Mouse (Mus musculus): Measurements from ENCODE around the gene Eid3.

Eid3 gene

DNA sequence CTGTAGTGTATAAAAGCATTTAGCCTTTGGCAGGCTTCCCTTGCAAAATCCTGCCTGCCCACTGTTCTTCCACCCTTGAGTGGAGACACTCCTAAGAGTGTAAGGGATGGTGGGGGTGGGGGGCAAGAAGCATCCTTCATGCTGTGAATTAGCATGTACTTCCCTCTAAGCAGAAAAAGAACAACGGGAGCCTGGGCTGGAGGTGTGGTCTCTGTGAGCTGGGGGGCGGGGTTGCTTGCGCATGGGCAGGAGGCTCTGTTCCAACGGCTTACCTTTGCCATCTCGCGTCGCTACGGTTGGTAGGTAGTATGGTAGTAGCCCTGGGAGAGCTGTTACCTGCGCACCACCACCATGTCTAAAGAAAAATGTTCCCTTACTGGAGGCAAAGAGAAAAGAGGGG is at the start of gene Eid3:
Gene Eid3, plus strand, starts transcription at position 271 of the 400 bp plus-strand sequence.
- no peak for DNase-seq

DNA sequence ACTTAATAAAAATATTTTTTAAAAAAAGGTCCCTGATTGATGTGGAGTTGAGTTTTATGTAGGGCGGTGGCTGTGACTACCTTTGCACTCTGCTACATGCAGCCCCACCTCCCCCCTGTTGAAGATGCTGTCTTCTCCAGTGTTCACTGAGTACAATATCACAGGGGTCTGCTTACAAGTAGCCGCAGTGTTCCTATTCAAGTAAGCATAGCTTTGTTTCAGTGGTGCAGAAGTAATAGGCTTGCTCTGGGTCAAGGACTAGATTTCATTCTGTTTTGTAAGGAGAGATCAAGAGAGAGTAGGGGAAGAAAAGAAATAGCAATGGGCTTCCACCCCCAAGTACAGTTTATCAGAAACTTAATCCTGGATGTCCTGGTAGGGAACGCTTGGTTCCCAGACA is 48.9 kb upstream of the Eid3 start:
- DNase-seq = no peak

DNA sequence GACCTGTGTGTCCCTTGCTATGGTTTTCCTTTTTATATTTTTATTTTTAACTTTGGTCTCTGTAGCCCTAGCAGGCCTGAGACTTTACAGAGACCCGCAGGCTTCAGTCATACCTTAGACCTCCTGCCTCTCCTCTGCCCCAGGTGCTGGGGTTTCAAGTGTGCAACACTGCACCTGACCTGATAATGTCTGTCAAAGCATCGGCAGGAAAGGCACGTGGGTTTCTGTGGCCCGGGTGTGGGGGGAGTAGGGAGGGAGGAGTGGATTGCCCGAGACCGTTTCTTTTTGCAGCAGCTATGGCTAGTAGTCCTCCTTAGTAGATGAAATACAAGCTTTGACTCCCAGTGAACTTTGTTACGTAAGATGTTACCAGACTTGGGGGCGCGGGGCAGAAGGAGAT is 48.5 kb upstream of the Eid3 start:
- no peak for DNase-seq

DNA sequence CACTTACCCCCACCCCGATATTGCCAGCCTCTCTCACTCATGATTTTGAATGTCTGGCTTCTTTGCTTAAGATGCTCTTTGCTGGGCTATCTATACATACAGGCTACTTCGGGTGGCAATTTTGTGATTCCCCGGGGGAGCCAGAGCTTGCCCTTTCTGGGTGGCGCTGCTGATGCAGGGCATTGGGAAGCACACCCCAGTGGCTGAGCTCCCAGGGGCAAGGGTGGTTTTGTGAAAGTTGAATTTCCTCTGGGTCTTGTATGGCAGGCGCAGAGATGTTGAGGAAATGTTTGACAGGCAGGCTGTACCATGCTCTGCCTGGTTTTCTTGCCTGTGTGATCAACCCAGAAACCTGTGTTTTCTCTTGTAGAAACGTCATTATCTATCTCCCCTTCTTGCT is 47.8 kb upstream of the Eid3 start:
- DNase-seq = no peak

DNA sequence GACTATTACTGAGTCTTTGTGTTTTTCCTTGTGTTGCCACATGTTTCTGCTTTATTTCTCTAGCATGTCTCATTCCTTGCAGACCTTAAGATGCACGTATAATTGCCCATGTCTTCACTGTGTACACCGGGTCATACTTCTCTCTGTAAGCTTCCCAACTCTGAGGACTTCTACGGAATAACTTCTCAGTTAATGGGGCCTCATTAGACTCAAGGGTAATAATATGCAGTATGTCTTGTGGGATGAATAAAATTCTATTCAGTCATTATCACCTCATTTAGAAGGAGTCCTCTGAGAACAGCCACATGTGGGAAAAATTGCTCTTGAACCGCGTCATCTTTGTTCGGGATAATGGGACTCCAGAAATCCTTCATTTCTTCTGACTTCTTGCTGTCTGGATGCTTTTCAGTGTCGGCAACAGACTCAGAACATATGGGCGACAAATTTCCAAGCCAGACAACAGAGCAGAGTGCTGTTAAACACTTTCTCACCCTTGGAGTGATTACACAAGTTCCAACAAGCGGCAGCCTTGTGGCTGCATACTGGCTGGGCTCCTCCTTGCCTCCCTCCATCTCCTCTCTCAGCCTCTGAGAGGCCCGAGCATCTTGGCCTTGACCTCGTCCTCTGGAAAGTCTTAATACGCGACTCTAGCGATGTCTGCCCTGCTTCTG is 43.2 kb upstream of the Eid3 start:
- no peak for DNase-seq

DNA sequence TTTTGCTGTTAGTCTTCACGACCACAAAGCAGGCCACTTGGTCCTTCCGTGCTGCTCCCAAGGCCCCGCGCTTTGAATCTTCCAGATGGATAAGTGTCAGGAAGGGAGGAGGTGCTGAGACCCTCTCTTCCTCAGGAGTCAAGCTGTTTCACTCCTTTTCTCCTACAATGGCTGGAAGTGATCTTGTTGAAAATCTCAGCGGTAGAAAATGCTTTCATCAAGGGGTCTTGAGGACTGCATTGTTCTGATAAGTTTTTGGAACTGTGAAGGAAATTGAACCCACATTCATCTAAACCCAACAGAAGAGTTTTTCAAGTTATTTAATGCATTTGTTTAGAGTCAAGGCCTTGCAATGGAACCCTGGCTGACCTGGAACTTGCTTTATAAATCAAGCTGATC is 42.6 kb upstream of the Eid3 start:
- DNase-seq = no peak

DNA sequence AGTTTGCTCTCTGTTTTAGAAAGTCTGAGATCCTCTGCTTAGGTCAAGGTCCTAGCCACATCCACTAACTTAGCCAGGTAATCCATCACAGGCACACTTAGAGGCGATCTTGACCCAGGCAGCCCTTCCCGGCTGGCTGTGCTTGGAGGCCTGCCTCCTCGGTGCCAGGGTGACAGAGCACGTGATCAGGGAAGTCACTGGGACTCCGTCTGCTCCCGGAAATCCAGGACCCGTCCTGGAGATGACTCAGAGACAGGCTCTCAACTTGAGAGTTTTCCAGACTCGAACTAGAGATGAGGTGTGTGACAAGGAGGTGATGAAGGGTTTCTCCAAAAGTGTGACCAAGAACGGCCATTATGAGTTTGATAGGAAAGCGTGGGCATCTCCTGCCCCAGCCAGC is 41.9 kb upstream of the Eid3 start:
- DNase-seq = no peak

DNA sequence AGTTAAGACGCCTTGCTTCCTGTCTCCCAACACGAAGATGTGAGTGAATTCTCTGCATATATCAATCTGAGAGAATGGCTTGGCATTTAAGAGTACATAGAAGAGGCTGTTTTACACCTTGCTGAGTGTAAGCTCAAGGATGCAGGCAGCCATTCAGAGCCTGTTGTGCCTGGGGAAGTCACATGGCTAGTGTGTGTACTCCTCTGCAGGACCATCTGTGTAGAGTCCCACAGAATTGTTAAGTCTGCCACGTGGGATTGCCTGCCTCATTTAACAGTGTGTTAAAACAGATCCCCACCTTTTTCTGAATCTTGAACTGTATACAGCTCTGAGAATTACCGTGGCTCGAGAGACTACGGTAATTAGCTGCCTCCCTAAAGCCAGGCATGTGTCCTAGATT is 39.9 kb upstream of the Eid3 start:
- no peak for DNase-seq

DNA sequence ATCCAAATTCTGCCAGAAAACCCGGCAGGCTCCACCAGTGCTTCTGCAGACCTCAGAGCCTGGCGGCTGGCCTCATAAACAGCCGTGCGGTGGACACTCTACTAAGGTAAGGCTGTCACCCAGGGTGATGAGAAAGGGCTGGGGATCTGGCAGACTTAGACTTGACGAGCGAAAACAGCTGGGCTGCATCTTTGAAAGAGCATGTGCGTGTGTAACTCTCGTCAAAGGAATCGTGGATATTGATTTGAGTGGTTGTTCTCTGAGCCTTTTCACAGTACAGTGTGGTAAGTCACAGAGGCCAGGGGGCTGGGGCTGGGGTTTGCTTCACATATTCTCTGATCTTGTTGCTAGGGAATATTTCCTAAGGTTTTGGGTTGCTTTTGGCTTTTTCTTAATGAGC is 32.5 kb upstream of the Eid3 start, which contains the start of gene Txnrd1:
Gene Txnrd1, plus strand, starts transcription at position 26 of the 400 bp plus-strand sequence.
- DNase-seq = no peak

DNA sequence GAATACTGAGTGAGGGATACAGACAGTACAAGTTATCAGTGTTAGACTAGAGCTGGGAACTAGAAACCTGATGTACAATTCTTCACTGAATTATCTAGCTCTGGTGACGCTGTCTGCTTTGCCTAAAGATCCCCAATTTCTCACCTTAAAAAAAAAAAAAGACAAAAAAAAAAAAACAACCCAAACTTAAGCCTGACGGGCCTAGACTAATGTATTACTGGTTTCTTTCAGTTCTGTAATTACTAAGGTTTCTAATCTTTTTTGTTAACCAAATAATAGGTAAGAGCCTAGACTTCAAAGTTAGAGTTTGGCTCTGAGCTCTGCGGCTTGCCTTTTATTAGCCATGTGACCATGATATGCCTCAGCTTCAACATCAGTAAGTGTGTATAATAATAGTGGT is 30.5 kb upstream of the Eid3 start:
- DNase-seq = no peak

DNA sequence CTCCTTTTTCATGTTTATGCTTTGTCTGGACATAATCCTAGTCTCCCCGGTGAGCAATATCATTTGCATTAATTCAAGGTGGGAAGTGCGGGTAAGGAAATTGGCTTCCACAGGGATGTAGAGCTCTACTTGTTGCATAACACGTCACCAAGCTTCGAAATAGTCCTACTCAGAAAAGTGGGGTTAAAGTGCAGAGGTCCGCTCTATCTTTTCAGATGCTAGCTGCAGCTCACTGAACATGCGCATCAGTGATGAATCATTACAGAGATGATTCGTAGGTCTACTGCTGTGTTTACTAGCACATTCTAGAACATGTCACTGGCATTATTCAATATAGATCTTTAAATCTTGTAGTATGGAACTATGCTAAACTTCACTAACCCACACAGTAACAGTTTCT is 28.0 kb upstream of the Eid3 start:
- no peak for DNase-seq

DNA sequence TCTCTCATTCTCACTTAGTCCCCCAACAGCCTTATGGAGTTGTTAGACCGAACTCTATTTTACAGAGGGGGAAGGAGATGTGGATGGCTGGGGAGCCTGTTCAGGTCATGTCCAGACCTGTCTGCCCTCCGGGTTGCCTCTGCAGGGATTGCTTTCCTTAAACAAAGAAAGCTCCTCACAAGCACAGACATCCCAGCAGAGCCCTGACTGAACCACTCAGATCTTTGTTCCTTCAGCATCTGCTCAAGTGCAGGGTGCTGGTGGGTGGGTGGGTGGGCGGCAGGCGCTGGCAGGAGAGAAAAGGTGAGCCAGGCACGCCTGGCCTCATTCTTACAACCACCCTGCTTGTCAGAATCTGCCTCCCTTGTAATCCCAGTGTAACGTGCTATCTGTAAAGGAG is 22.3 kb upstream of the Eid3 start:
- DNase-seq = no peak

DNA sequence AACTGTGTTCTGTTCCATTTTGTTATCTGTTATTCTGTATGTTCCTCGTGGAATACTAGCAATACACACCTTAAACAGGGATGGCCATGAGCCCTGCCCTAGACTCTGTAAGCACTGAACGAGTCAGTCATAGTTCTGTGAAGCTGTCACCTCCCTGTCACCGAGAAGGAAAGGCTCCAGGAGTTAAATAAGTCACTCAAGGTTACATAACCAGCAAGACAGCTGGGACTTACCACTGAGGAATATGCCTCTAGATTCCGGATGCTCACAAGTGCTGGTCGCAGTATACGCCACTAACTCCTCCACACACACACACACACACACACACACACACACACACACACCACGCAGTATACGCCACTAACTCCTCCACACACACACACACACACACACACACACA is 21.7 kb upstream of the Eid3 start:
- no peak for DNase-seq

DNA sequence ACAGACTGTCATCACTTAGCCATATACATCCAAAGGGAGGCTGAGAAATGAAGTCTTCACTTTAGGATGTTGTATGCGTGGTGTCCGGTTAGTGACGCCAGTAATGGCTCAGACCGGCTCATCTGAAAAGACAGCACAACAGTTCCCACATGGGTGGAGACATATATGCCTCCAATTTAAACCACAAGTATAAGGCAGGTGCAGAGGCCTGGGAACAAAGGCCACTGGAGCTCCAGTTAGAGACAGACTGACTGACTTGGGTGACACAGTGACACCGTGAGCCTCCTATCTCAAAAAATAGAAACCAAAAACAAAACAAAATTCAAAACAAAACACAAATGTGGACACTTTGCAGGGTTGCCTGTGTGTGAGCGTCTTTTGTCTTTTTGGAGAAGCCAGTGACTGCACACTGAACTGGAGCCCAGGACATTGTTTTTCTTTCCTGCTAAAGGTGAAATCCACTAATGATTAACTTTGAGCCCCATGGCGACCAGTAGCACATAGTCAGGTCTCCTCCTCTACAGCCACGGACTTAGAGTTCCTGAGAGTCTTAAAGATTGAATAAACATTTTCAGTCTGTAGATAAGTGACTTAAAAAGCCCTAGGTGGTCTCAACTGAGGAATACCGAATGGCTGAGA is 18.5 kb upstream of the Eid3 start:
- DNase-seq = peak; percentile 56

DNA sequence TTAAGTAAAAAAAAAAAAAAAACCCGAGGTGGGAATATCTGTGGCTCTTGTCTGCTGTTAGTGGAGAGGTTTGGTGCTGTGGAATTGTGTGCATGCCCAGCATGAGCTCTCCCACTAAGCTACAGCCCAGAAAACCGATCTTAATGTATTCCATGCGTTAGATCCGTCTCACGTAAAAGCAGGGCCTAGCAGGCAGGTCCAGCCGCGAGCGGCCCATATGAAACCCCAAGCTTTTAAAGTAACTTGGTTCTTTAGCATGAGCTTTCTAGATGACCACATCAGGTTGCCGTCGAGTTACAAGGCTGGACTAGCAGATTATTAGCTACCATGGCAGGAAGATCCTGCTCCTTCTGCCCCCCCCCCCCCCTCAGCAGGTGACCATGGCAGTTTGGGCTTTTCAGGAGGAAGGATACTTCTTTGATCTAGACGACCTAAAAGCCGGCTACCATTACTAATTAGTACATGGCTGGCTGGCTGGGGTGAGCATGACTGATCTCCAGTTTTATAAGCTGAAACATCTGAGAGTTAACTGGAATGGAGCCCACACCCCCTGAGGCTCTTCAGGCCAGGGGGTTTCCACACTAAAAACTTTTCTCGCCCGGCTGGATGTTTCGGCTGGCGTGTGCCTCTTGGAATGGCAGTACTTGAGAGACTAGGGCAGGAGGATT is 16.6 kb upstream of the Eid3 start:
- no peak for DNase-seq

DNA sequence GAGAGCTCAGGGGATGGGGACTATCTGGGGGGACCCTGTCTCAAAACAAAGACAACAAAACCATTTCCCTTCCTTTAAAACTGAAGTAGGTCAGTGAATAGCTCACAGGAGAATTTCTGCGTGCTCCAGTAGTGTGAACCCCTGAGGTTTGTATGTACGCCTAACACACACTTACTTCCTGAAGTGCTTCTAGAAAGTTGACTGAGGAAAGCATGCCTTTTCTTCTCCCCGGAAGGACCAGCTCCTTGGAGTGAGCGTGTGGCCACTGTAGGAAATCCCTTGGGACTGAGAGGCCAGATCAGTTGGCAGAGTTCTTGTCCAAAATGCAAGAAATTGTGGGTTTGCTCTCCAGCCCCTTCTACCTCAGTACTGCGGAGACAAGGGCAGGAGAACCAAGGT is 16.1 kb upstream of the Eid3 start:
- DNase-seq = no peak

DNA sequence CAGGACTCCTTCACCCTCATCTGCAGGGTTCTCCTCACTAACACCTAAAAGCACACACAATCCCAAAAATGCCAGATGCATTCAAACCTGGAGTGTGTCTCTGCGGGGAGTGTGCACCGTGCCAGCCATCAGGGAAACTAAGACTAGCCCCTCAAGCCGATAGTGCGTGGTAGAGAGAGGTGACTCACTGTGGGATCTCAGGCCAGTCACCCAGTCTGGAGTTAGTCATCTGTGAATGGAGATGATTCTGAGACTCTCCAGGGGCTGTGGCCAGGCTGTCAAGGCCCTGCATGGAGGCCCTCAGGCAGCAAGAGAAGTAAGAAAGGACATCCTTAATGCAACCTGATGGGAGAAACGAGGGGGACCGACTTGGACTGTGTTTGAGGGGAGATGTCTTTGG is 14.7 kb upstream of the Eid3 start:
- no peak for DNase-seq

DNA sequence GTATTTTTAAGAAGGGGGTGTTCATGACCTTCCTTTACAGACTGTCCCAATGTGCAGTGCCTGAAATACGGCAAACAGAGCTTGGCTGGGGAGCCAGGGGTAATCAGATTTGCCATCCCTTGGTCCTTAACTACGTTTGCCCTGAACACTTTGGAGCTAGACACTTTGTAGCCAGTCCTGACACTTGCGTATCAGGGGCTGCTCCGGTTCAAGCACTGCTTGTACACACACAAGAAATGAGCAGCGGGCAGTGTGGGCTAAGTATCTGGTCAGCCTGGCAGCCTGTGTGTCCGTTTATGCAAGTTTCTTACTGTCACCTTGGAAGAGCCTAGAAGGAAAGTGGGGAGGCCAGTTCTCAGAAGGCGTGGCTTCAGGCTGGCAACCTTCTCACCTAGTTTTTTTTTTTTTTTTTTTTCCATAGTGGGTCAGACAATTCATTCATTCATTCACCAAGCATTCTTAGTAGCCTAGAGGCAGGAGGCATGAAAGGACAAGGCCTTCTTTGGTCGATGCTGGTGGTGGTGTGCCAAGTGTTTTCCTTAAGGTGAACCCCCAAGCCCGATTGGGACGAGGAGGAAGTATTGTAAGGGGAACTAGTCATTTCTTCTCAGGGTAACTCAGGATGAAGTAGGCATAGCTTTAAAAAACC is 8.3 kb upstream of the Eid3 start:
- no peak for DNase-seq

DNA sequence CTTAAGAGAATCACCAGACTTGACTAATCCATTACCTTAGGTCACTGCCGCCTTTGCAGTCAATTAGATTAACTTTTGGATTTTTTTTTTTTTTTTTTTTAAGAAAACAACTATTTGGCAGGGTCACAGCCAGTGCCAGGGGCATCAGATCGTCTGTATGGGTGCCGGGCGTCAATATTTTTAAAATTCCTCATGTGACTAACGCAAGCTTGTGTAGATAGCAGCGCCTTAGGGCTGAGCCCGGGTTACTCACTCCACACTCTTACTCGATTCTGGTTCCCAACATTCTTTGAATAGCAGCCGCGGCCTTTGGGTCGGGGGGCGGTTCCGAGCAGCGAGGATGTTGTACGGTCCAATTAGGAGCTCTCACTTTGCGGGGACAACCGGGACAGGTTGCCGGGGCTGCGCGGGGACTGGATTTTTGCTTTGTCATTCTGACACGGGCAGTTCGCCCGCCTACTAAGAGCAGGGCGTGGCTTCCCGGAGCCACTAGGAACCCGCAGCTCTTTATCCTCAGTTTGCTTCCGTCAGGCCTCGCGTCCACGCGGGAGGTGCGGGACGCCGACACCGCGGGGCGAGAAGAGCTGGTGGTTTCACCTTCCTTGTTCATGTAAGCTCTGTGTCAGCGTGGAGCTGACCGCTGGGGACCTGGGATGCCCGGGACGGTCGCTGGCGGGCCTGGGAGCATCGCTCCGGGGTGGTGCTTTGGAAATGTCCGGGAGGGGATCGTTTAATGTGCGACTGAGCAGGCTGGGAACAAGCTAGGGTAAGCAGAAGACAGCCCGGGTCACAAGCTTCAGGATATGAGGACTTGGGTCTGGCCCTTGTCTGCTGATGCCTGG is 7.5 kb upstream of the Eid3 start:
- peak; percentile 95 for DNase-seq

DNA sequence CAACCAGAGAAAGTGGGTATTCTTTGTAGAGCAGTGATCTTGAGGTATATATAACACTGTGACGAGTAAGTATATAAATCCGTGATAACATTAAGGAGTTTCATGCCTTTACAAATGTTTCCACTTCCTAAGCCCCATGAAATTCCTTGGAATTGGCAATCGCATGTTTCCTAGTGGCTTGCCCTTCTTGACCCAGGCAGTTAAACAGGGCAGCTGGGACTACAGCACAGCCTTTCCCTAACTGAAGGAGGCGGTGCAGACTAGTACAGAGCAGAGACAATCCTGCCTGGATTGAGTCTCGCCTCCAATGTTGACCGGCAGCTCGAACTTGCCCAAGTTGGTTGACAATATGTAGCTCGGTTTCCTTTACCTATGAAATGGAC is 6.9 kb upstream of the Eid3 start:
- DNase-seq = peak; percentile 56

DNA sequence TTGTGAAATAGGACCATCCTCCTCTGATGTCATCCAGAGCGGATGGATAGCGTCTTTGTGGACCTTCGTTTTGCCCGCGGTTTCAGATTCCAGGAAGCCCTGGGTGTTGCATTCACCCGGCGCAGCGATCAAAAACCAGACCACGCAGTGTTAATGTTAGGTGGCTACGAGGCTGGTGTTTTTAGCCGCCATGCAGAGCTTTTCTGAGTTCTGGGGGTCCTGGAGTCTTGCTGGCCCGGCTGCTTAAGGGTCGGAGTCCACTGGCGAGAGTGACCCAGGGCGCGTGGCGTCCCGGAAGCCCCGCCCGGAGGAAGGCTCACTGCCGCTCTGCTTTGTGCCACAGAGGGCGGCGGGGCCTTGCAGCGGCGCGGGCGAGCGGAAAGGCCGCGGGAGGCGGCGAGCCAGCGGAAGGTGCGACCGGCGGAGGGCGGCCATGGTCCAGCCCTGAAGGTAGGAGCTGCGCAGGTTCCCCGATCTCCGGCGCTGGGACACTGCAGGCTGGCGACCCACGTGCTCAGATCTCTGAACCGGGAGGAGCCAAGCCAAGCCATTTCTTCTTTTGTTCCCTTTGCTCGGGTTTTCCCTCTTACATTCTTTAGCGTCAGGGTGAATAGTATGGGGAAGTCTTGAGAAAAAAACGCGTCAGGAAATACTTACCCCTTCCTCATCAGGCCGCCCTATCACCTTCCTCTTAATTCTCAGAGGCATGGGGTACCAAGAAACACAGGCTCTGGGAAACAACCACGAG is 6.1 kb upstream of the Eid3 start:
- peak; percentile 88 for DNase-seq

DNA sequence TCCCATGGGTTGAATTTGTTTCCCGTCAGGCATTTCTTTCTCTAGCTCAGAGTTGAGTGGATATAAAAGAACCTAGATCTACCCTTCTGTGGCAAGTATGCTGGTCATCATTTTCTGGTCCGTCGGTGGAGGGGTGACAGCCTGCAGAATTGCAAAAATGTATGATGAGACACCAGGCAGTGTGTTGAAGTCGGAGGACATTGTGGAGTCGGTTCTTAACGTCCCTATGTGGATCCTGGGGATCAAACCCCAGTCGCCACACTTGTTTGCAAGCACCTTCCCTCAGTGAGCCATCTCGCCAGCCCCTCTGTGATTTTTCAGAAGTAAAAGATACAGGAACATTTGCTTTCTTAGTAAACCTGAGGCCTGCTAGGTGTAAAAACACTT is 5.5 kb upstream of the Eid3 start:
- no peak for DNase-seq

Data from kidney, postnatal 14 days (tissue).